Mouse (Mus musculus) CD8-positive naive resting alpha-beta T cell, adult 2 months (primary cell): Measurements from ENCODE around the gene Pcnx2.

ENCODE experiments used
- DNase-seq, 2 experiments: peaks; one replicate each; pipeline ENCODE4 v3.0.0; 2022; ENCODE audit warnings: low read depth in 2 of 2, low spot score in 2 of 2

The Pcnx2 gene

GRCm38 (mm10) chr8:125759022-125759421 lies 139.1 kb downstream of the Pcnx2 start:
- DNase-seq: peak; percentile 21 to 48

- no peak for DNase-seq
Measured at GRCm38 (mm10) chr8:125757106-125757496, 141.0 kb downstream of the Pcnx2 start.

GRCm38 (mm10) chr8:125756391-125757105 lies 141.6 kb downstream of the Pcnx2 start:
- DNase-seq: no peak

DNA sequence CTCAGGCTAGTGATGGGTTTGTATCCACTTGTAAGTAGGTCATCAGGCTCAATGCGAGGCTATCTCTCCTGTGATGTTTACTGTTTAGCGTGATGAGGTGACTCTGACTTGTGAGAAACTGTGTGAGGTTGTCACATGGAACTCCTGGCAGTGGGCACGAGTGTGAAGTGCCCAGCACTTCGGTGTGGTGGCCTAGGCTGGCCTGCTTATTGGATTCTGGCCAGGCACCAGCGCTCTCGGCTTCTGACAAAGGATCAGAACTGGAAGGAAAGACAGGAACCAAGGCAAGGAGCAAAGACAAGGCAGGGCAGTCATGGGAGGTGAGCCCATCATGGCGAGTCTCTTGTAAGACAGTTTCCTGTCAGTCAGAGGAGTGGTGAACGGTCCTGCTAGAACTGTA lies 142.2 kb downstream of the Pcnx2 start:
- DNase-seq: no peak

- DNase-seq: no peak
Measured at GRCm38 (mm10) chr8:125750846-125751245, 147.3 kb downstream of the Pcnx2 start.

DNA sequence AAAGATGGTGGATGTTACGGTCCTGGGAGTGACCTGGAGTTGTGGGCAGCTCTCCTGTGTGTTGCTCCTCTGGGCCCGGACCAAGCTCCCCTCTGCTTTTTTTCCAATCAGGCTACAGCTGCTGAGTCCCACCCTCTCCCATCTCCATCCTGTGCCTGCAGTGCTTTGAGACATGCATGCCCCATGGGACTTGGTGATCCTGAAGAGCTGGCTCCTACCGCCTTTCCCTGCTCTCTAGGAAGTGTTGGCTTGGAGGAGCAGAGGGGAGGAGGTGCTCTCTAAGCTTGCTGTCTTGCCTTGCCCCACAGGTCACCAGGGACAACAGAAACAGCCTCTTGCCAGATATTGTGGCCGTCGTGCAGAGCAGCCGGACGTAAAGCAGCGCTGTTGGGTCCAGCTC lies 150.7 kb downstream of the Pcnx2 start:
- DNase-seq: no peak

- no peak for DNase-seq
Measured at GRCm38 (mm10) chr8:125744914-125745576, 153.1 kb downstream of the Pcnx2 start.

- DNase-seq: no peak
Measured at GRCm38 (mm10) chr8:125742406-125742805, 155.7 kb downstream of the Pcnx2 start.

DNA sequence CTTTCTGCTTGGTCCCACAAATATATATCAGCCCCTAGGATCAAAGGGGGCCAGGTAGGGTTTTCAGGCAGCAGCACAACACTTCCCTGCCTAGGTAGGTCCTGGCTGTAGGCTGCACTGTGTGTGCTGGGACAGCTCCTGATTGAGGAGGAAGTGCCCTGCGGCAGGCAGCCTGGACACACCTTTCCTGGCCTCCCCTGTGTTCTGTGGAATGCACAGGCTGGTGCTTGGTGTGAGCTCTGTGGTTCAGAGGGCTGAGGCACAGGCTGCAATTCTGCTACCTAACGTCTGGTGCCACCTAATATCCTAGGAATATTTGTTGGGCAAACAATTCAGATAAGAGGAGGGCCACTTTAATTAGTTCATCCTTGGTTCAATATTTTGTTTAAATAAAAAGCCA lies 156.3 kb downstream of the Pcnx2 start:
- DNase-seq: no peak

- DNase-seq: peak in 1 of 2 experiments; percentile 15
Measured at GRCm38 (mm10) chr8:125741377-125741776, 156.7 kb downstream of the Pcnx2 start.

DNA sequence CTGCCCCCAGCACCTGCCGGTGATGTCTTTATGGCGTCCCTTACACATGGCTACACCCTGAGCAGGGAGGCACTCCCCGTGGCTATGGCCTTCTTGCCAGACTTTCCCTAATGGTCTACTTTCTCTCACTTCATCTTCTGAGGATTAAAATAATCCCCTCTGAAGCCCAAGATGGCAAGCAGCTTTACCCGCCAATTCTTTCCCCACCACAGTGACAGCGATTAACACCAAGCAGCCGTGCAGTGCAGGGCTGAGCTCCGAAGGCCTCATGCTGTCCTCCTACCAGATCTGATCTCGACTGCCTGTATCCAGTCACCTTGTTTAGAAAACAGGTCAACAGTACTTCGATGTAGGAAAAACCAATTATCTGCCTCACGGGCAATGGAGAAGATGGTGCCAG lies 157.5 kb downstream of the Pcnx2 start:
- no peak for DNase-seq

GRCm38 (mm10) chr8:125738956-125739355 lies 159.2 kb downstream of the Pcnx2 start:
- no peak for DNase-seq

DNA sequence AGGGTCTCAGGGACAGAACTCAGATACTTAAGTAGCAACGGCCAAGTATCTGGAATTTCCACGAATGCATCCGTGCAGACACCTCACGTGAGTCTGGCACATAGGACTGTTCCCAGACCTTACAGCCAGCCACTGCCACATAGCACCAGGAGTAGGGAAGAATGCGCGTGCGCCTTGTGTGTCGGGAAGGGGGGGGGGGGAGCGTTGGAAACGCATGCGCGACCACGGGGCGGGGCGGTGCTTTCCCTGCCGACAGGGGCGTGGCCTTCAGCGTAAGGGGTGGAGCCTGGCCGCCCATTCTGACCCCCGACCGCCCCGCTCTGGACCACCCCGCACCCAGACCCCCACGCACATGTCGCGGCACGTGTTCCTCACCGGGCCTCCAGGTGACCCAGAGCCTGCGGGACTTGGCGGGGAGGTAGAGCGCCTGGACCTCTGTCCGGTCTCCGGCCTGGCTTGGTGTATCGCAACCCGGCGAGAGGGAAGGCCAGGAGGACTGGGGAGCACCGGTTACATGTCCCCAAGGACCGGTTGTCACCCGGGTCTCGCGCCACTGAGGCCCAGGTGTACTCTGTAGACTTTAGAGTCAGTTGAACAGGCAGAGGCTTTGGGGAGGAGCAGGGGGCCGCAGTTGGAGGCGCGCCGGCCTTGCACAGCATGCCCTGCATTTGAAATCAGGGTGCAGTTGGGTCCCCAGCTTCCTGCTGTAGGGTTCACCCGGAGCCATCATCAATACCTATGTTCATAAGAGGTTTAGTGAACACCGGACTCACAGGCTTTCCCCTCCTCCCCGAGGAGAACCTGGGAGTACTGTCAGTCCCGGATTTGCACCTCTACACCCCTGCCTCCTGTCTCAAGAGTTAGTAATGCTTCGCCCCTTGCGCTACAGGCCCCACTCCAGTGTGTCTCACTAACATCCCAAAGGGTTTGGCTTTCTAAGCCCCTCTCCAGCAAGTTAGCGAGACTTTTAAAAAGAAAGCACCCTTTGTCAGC lies 163.9 kb downstream of the Pcnx2 start:
- peak; percentile 36 to 52 for DNase-seq

GRCm38 (mm10) chr8:125729746-125730145 lies 168.4 kb downstream of the Pcnx2 start, which contains the start of gene Ntpcr:
Ntpcr (plus strand) TSS chr8:125729963.
- DNase-seq: no peak

GRCm38 (mm10) chr8:125727797-125728196 lies 170.3 kb downstream of the Pcnx2 start:
- DNase-seq: no peak

GRCm38 (mm10) chr8:125726986-125727385 lies 171.1 kb downstream of the Pcnx2 start:
- no peak for DNase-seq

DNA sequence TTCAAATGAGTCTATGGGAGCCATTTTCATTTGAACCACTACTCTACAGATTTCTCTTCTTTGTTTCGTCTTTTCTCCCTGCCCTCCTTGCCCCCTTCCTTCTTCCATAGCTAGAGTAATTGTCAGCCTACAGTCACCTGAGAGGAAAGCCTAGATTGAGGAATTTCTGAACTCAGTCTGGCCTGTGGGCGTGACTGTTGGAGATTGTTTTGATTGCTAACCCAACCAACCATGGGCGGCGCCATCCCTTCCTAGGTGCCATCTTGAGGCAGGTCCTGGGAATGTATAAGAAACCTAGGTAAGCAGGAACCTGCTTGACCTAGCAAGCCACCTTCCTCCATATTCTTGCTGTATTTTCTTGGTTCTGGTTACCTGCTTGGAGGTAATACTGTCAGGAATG lies 172.0 kb downstream of the Pcnx2 start:
- no peak for DNase-seq

GRCm38 (mm10) chr8:125725037-125725820 lies 172.9 kb downstream of the Pcnx2 start:
- DNase-seq: peak in 1 of 2 experiments; percentile 12

- DNase-seq: no peak
Measured at GRCm38 (mm10) chr8:125723437-125723836, 174.7 kb downstream of the Pcnx2 start.

GRCm38 (mm10) chr8:125722675-125723074 lies 175.4 kb downstream of the Pcnx2 start:
- no peak for DNase-seq

- peak in 1 of 2 experiments; percentile 12 for DNase-seq
Measured at GRCm38 (mm10) chr8:125718914-125719313, 179.2 kb downstream of the Pcnx2 start.
